Mouse (Mus musculus): ENCODE measurements around the gene Fjx1. TPM values are rescaled to one million over a fixed set of nuclear protein-coding genes. Genes with fewer than 3 reads are reported as not detected.

The Fjx1 gene
- polyA plus RNA-seq, 1 experiment, result not detected

GRCm38 (mm10) chr2:102455126-102455525 lies 2.8 kb upstream of the Fjx1 start:
- 95% methylated on average over 1 of the region's 1 CpGs for WGBS
- no peak for TF ChIP-seq POLR2A (IDR thresholded peaks at IDR 0.05; ENCODE audit: insufficient read depth, low read depth, low read length)

DNA sequence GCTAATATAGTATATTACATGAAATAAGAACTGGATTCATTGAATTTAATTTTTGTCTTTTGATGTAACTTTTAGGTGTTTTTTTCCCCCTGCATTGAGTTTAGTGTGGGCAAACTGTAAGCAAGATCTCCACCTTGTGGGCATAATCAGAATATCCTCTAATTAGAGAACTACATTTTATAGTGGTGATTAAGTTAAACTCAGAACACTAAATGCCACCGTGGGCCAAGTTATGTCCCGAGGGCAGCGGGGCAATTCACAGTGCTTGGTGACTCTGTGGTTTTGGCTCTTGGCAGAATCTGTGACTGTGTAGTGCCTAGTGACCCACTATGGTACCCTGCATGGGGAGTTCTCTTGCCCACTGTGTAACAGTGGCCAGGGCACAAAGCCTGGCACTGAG lies 1.1 kb upstream of the Fjx1 start:
- Histone ChIP-seq H3K4me1 (ENCODE audit: control insufficient read depth, insufficient read depth, low read length) (peaks cover 8% of the 10 kb centered on the region; the same call in 1 of the 2 replicates), H3K27ac (ENCODE audit: insufficient read depth, low read depth, low read length) (no peak overlapping the region), H3K4me3 (ENCODE audit: insufficient read depth, low read depth, low read length) (no peak overlapping the region)
- TF ChIP-seq CTCF (IDR thresholded peaks at IDR 0.05; ENCODE audit: insufficient read depth, low read depth, low read length) (no peak), POLR2A (IDR thresholded peaks at IDR 0.05; ENCODE audit: insufficient read depth, low read depth, low read length) (no peak)
- WGBS, result 6% methylated on average over 3 of the region's 3 CpGs

More at GRCm38 (mm10) chr2:102455126-102455525, 2.8 kb upstream of the Fjx1 start:
- H3K27ac ChIP-seq (ENCODE audit: insufficient read depth, low read depth, low read length), result no peak overlapping the region
- H3K4me1 ChIP-seq (ENCODE audit: control insufficient read depth, insufficient read depth, low read length), result peaks cover 8% of the 10 kb centered on the region; the same call in 1 of the 2 replicates
- H3K4me3 ChIP-seq (ENCODE audit: insufficient read depth, low read depth, low read length), result no peak overlapping the region

- peaks cover 10% of the 10 kb centered on the region; the same call in 1 of the 2 replicates for H3K4me1 ChIP-seq (ENCODE audit: control insufficient read depth, insufficient read depth, low read length)
- WGBS, result under 1% methylated on average over 108 of the region's 109 CpGs
Observed at GRCm38 (mm10) chr2:102450761-102451670, 1.3 kb downstream of the Fjx1 start.

DNA sequence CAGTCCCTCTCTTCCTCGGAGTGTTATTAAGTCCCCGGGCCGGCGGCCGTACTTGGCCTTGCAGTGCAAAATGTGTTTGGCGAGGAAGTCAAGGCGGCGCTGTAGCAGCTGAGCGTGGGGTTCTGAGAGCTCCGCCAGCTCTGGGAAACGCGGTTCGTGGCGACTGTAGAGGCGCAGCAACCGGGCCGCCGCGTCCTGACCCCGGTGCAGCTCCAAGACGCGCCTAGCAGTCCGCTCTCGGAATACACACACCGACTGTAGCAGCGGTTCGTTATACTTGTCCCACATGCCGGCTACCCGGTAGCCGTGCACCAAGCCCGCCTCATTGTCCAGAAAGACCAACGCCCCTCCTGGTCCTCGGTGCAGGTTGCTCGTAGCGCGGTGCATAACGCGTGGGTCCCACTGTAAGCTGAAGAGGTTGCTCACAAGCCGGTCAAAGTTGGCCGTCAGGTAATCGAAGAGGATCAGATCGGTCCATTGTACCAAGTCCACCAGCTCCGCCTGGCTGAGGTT lies 2.0 kb downstream of the Fjx1 start:
- TF ChIP-seq POLR2A (IDR thresholded peaks at IDR 0.05; ENCODE audit: insufficient read depth, low read depth, low read length) (no peak), CTCF (IDR thresholded peaks at IDR 0.05; ENCODE audit: insufficient read depth, low read depth, low read length) (no peak)
- H3K4me1 ChIP-seq (ENCODE audit: control insufficient read depth, insufficient read depth, low read length), result peaks cover 10% of the 10 kb centered on the region; the same call in 1 of the 2 replicates
- under 1% methylated on average over 43 of the region's 43 CpGs for WGBS
- H3K4me3 ChIP-seq (ENCODE audit: insufficient read depth, low read depth, low read length), result peak overlapping the region; percentile 64
- peak overlapping the region; percentile 75 for H3K27ac ChIP-seq (ENCODE audit: insufficient read depth, low read depth, low read length)

More at GRCm38 (mm10) chr2:102450761-102451670, 1.3 kb downstream of the Fjx1 start:
- H3K27ac ChIP-seq (ENCODE audit: insufficient read depth, low read depth, low read length), result peak overlapping the region; percentile 75
- peak overlapping the region; percentile 64 for H3K4me3 ChIP-seq (ENCODE audit: insufficient read depth, low read depth, low read length)
- TF ChIP-seq POLR2A (IDR thresholded peaks at IDR 0.05; ENCODE audit: insufficient read depth, low read depth, low read length) (no peak), CTCF (IDR thresholded peaks at IDR 0.05; ENCODE audit: insufficient read depth, low read depth, low read length) (peak; percentile 26; the same call in 1 of the 2 replicates)

GRCm38 (mm10) chr2:102449630-102450247 lies 2.6 kb downstream of the Fjx1 start:
- WGBS, result 8% methylated on average over 17 of the region's 17 CpGs
- H3K4me3 ChIP-seq (ENCODE audit: insufficient read depth, low read depth, low read length), result peak overlapping the region; percentile 64
- peaks cover 10% of the 10 kb centered on the region; the same call in 1 of the 2 replicates for H3K4me1 ChIP-seq (ENCODE audit: control insufficient read depth, insufficient read depth, low read length)
- TF ChIP-seq CTCF (IDR thresholded peaks at IDR 0.05; ENCODE audit: insufficient read depth, low read depth, low read length) (no peak), POLR2A (IDR thresholded peaks at IDR 0.05; ENCODE audit: insufficient read depth, low read depth, low read length) (no peak)
- peak overlapping the region; percentile 75 for H3K27ac ChIP-seq (ENCODE audit: insufficient read depth, low read depth, low read length)

- TF ChIP-seq CTCF (IDR thresholded peaks at IDR 0.05; ENCODE audit: insufficient read depth, low read depth, low read length), result no peak
- TF ChIP-seq POLR2A (IDR thresholded peaks at IDR 0.05; ENCODE audit: insufficient read depth, low read depth, low read length), result no peak
- 49% methylated on average over 1 of the region's 1 CpGs for WGBS
- Histone ChIP-seq H3K4me1 (ENCODE audit: control insufficient read depth, insufficient read depth, low read length) (peaks cover 10% of the 10 kb centered on the region; the same call in 1 of the 2 replicates), H3K4me3 (ENCODE audit: insufficient read depth, low read depth, low read length) (no peak overlapping the region), H3K27ac (ENCODE audit: insufficient read depth, low read depth, low read length) (no peak overlapping the region)
Observed at GRCm38 (mm10) chr2:102449056-102449455, 3.2 kb downstream of the Fjx1 start.

DNA sequence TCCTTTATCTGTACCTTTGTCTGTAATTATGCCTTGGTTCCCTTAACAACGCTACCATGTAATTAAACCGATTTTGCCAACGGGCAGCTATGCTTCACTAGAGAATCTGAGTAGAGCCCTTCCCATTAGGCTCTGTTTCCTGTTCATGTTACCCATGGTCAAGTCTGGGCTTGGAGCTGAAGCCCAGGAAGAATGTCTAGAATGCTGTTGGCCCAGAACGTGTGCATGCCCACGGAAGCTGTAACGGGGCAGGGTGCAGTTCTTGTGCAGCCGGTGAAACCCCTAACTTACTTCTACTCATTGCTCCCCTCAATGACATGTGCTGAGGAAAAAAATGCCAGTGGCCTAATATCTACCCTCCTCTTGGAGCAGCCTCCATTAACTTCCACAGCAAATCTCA lies 4.5 kb downstream of the Fjx1 start:
- TF ChIP-seq CTCF (IDR thresholded peaks at IDR 0.05; ENCODE audit: insufficient read depth, low read depth, low read length), result no peak
- TF ChIP-seq POLR2A (IDR thresholded peaks at IDR 0.05; ENCODE audit: insufficient read depth, low read depth, low read length), result no peak

DNA sequence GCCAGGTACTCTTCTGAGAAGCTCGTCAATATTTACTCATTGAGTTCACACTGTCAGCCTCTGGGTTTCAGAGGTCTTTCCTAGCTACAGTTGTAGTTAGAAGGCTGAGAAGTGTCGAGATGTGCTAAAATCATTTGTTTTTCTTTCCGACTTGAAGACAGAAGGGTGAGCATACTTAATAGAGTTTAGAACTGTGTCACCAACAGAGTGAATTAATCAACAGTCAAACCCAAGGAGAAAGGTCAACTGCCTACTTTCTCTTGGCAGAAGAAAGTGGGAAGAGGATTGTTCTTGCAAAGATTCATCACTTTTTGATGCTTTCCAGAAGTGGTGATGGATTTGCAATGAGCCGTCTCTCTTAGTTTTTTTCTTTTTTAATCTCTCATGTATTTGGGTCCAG lies 5.4 kb downstream of the Fjx1 start:
- TF ChIP-seq CTCF (IDR thresholded peaks at IDR 0.05; ENCODE audit: insufficient read depth, low read depth, low read length) (no peak), POLR2A (IDR thresholded peaks at IDR 0.05; ENCODE audit: insufficient read depth, low read depth, low read length) (no peak)
- Histone ChIP-seq H3K27ac (ENCODE audit: insufficient read depth, low read depth, low read length) (no peak overlapping the region), H3K4me3 (ENCODE audit: insufficient read depth, low read depth, low read length) (no peak overlapping the region), H3K4me1 (ENCODE audit: control insufficient read depth, insufficient read depth, low read length) (peaks cover 6% of the 10 kb centered on the region; the same call in 1 of the 2 replicates)
- WGBS, result 77% methylated on average over 4 of the region's 4 CpGs

More for the DNA sequence above, 4.5 kb downstream of the Fjx1 start:
- no peak overlapping the region for H3K4me3 ChIP-seq (ENCODE audit: insufficient read depth, low read depth, low read length)
- peaks cover 10% of the 10 kb centered on the region; the same call in 1 of the 2 replicates for H3K4me1 ChIP-seq (ENCODE audit: control insufficient read depth, insufficient read depth, low read length)
- no peak overlapping the region for H3K27ac ChIP-seq (ENCODE audit: insufficient read depth, low read depth, low read length)
- 34% methylated on average over 7 of the region's 7 CpGs for WGBS

All from olfactory bulb, adult 2 months (tissue).